Mouse (Mus musculus) cerebellum, adult 2 months (tissue): ENCODE measurements at regions not wholly inside any gene's neighbourhood (a gene's known extent, or its start where the extent isn't known, plus 50 kb on each side); places are given as distances from the start of the nearest gene placed in this dataset.
A peak's percentile ranks its signal among the peaks of the same experiment; 100 is the strongest.

Experiments
- DNase-seq, 2 experiments: peaks; one replicate each; pipeline ENCODE4 v3.0.0; 2021
- H3K27ac ChIP-seq: fragments of 200-500 bp; 2 replicates; pipeline ENCODE4 v1.5.1; 2012; ENCODE audit warnings: low read length, control low read depth, inconsistent platforms; ENCODE audit not compliant: insufficient read depth
- H3K27me3 ChIP-seq: fragments of 200-500 bp; 2 replicates; pipeline ENCODE4 v1.6.1; 2012; ENCODE audit warnings: inconsistent platforms, mild to moderate bottlenecking, low read length, moderate library complexity; ENCODE audit not compliant: control insufficient read depth, insufficient read depth
- H3K4me1 ChIP-seq: fragments of 200-500 bp; 2 replicates; pipeline ENCODE4 v1.6.1; 2011; ENCODE audit warnings: low read length; ENCODE audit not compliant: control insufficient read depth, insufficient read depth
- H3K4me3 ChIP-seq: fragments of 200-500 bp; replicated peaks from 2 replicates; pipeline ENCODE3; 2011; ENCODE audit warnings: mild to moderate bottlenecking, low read depth, low read length, control low read depth; ENCODE audit not compliant: insufficient read depth
- CTCF ChIP-seq: fragments of 200-500 bp; IDR thresholded peaks from 2 replicates; pipeline ENCODE4 v1.5.1; 2011; ENCODE audit warnings: low read depth, mild to moderate bottlenecking, control low read depth, low read length, moderate library complexity, borderline replicate concordance; ENCODE audit not compliant: insufficient read depth
- POLR2A ChIP-seq: fragments of 200-500 bp; IDR thresholded peaks from 2 replicates; pipeline ENCODE4 v1.6.1; 2011; ENCODE audit warnings: low read length, control low read depth, borderline replicate concordance; ENCODE audit not compliant: insufficient read depth
- WGBS: fragments of 180-500 bp; shearing (Covaris S2); methylation state at CpG from one replicate; pipeline ENCODE4 v1.1.7; 2018; 5-methylcytosine and 5-hydroxymethylcytosine counted together

GRCm38 (mm10) chr4:32176449-32177135, 62.0 kb upstream of the Bach2 start:
- WGBS, result 65% methylated on average over 4 of the region's 4 CpGs
- Histone ChIP-seq H3K4me1 (no peaks in the 10 kb centered on the region), H3K27me3 (no peaks in the 10 kb centered on the region), H3K27ac (no peak overlapping the region), H3K4me3 (no peak overlapping the region)
- no peak for TF ChIP-seq CTCF
- no peak for TF ChIP-seq POLR2A
- no peak for DNase-seq

DNA sequence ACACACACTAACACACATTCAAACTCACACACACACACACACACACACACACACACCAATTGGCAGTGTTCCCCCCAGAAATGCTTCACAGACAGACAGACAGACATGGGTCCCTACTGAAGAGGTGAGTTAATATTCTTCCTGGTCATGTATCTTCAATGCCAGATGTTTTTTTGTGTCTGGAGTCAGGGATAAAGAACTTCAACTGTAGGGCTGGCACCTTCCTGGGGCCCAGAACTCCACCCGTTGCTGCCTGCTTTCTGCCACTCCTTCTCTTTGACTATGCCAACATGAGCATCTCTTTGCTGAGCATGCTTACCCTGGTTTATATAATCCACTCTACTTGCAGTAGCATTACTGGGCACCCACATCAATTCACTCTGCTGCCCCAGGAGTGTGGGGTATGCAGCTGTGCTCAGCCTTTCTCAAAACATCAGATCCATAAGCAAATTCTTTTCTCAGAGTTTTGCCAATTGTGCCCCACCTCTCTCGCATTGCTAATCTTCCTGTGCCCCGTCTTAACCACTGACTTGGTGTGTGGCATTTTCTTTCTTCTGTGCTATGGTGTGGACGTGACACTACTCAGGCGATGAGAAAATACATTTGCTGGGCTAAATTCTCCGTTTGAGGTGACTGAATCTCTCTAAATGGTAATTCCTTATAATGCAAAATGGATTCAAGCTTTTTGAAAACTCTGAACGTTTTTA, 60.5 kb upstream of the Bach2 start:
- H3K27me3 ChIP-seq, result no peaks in the 10 kb centered on the region
- H3K27ac ChIP-seq, result no peak overlapping the region
- DNase-seq, result no peak
- TF ChIP-seq POLR2A (no peak), CTCF (no peak)
- no peak overlapping the region for H3K4me3 ChIP-seq
- WGBS, result 71% methylated on average over 7 of the region's 7 CpGs
- H3K4me1 ChIP-seq, result no peaks in the 10 kb centered on the region

DNA sequence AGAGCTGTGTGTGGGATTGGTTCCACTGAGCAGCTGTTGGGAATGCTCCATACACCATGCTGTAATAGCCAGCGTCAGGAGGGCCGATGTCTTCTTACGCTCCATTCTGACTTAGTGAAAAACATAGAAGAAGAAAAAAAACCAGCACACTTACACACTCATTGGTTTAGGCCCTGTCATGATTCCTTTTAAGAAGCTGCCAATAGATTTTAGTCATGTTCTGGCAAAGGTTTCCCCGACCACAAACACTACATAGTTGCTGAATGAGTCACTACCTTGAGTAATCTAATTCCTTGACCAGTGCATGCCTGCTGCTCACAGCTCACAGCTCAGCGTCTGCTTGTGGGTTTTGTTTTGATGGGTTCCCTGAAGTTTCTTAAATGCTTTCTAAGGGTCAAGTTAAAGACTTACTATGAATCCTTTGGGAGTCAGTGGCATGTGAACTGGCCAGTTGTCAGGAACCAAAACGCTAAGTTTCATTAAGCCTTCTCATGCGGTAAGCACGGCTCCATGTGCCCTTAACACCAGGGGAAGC, 58.8 kb upstream of the Bach2 start:
- Histone ChIP-seq H3K27me3 (no peaks in the 10 kb centered on the region), H3K27ac (no peak overlapping the region), H3K4me3 (no peak overlapping the region), H3K4me1 (no peaks in the 10 kb centered on the region)
- TF ChIP-seq POLR2A (no peak), CTCF (no peak)
- peak in 1 of 2 experiments; percentile 11 for DNase-seq
- 38% methylated on average over 8 of the region's 8 CpGs for WGBS

DNA sequence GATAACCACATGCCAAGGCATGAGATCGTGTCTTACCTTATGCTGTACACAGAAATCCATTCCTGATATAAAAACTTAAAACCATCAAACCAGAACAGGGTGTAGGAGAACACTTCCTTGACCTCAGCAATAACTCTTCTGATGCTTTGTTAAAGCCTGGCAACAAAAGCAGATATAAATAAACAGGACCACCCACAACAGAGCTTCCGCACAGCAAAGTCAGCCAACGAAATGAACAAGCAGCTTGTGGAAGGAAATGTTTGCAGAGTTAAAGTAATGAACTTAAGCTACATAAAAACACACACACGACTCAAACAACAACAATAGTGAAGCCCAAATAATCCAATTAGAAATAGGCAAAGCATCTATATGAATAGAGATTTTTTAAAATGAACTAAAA, 54.8 kb upstream of the Bach2 start:
- H3K27ac ChIP-seq, result no peak overlapping the region
- H3K4me3 ChIP-seq, result no peak overlapping the region
- no peaks in the 10 kb centered on the region for H3K4me1 ChIP-seq
- DNase-seq, result no peak
- no peaks in the 10 kb centered on the region for H3K27me3 ChIP-seq
- 86% methylated on average over 4 of the region's 4 CpGs for WGBS
- TF ChIP-seq POLR2A (no peak), CTCF (no peak)

DNA sequence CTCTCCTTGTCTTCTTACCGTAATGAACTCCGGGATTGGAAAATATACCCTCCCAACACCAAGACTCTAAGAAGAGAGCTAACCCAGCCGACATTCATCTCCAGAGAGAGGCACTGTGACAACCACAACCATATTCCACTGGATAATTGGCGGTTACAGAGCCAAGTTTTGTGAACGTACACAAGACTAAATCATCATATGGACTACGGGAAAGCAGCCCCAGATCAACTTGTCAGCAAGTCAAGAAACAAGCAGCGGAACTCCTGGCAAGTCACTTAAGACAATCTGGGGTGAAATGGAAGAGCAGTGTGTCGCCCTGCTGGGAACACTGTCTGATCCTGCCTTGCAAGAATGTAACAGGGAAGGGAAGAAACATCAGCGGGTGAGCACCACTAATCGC, 52.6 kb upstream of the Bach2 start:
- Histone ChIP-seq H3K27me3 (no peaks in the 10 kb centered on the region), H3K27ac (no peak overlapping the region), H3K4me1 (no peaks in the 10 kb centered on the region), H3K4me3 (no peak overlapping the region)
- 63% methylated on average over 10 of the region's 10 CpGs for WGBS
- TF ChIP-seq POLR2A (no peak), CTCF (no peak)
- no peak for DNase-seq

DNA sequence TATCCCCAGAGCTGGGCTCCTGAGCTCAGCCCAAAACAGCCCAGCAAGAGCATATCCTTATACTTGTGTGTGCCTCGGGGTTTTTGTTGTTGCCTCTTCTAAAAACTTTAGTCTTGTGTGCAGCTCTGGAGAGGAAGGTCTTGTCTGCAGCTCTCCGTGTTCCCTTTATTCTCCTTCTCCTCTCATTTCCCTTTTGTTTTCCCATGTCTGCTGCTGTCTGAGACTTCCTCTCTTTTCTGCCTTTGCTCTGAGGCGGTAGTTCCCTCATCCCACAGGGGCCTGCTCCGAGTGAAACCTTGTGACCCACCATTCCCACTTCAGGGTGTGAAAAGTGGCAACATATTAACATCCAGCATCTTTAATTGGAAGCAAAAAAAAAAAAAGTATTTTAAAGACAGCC, 51.5 kb upstream of the Bach2 start:
- TF ChIP-seq POLR2A (no peak), CTCF (no peak)
- 84% methylated on average over 4 of the region's 4 CpGs for WGBS
- H3K27ac ChIP-seq, result no peak overlapping the region
- no peaks in the 10 kb centered on the region for H3K27me3 ChIP-seq
- DNase-seq, result no peak
- no peak overlapping the region for H3K4me3 ChIP-seq
- no peaks in the 10 kb centered on the region for H3K4me1 ChIP-seq

DNA sequence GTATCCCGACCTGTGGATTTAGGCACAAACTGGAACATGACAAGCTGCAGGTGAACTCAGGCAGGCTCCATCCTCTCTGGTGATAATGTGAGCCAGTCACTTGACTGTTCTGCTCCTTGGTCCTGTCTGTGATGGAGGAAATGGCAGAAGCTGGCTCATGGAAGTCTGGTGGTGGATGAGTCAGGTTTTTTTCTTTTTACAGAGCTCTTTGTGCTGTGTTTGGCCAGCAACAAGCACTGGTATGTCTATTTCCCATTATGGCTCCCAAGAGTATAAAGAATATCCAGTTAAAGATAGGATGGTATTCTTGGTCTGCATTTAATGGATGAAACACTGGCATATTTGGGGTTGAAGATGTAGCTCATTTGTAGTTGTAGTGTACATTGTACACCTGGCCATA, 50.5 kb upstream of the Bach2 start:
- 92% methylated on average over 1 of the region's 1 CpGs for WGBS
- Histone ChIP-seq H3K4me3 (no peak overlapping the region), H3K4me1 (no peaks in the 10 kb centered on the region), H3K27ac (no peak overlapping the region), H3K27me3 (no peaks in the 10 kb centered on the region)
- no peak for DNase-seq
- no peak for TF ChIP-seq POLR2A
